Mouse (Mus musculus) retina, postnatal 1 day (tissue): ENCODE results near the gene Pcp4l1.
"Not testable (repeated sequence)": the region's sequence is repeated elsewhere in the genome, so short reads cannot be mapped to it uniquely, and the experiment has no call there.

ENCODE experiments used
- DNase-seq: peaks from one replicate; pipeline ENCODE4 v3.0.0-alpha.2; 2012

The Pcp4l1 gene

DNA sequence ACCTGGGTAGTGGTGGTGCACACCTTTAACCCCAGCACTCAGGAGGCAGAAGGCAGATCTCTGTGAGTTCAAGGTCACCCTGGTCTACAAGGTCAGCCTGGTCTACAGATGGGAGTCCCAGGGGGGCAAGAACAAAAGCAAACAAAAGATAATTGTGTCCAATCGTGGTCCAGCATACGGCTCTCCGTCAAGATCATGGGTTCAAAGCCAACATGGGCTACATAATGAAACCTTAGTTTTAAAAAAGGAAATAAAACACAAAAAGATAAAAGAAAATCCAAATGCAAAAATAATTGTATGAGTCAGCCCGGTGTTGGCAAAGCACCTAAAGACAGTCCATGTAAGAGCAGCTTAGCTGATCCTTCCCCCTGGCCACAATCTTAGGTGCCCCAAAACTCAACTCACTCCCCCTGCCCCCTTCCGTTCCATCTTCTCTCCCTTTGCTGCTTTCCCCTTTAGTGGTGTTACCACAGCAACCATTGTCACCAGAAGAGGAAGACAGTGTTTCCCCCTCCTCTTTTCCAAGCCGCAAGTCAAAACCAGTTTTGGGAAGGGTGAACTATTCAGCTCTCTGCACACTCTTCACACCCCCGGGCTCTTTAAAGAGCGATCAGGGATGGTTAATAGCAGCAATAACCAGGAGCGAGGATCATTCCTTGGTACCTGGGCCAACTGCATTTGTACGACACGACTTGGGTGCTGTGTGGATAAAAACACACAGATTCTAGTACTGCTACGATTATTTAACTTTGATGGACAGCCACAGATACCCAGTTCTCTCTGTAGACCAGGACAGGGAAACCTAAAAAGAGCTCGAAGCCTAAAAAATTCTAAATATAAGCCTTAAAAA lies 8.0 kb downstream of the Pcp4l1 start:
- DNase-seq, result peak; percentile 7

DNA sequence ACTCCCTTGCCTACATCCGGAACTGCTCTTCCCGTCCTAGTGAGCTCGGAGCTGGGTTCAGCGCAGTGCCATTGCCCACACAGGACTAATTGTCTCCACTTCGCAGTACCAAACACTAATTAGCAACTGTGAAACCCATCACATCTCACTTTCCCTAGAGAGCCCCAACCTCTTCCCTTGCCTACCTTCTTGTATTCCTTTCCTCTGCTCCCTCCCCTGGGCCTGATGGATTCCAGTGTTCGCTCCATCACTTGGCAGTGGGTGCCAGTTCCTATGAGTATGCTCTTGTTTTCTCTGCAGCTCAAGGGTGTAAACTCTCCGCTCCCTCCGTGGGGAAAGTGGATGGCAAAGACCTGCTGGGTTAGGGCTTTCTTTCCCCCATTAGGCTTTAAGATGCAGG lies 10.4 kb downstream of the Pcp4l1 start:
- no peak for DNase-seq

DNA sequence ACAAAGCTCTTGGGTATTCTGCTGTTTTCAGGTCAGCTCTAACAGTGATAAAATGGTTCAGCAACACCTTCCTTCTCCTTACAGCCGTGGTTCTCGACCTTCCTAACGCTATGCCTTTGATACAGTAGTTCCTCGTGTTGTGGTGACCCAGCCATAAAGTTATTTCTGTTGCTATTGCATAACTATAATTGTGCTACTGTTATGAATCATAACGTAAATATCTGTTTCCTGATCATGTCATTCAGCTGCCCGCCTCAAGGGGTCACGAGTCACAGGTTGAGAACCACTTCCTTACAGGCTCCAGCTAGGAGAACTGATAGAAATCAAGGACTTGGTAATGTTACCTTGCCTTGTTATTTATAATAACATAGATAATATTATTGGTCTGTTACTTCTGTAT lies 11.8 kb downstream of the Pcp4l1 start:
- no peak for DNase-seq

DNA sequence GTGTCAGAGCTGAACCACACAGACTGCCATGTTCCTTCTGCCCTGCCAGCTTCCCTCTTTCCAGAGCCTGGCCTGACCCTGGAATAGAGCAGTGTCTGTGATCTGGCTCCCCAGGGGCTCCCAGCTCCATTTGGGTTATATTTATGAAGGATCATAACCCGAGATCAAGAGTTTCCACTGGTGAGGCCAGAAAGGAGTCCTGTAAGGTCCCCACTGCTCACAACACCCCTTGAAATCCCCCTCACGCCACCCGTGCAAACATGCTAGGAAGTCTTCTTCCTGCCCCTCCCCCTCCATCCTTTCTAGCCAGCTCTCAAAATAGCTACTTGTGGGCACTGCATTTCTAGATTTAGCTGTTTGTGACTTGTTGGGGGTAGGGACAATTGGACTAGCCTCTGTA lies 12.4 kb downstream of the Pcp4l1 start:
- DNase-seq, result no peak

DNA sequence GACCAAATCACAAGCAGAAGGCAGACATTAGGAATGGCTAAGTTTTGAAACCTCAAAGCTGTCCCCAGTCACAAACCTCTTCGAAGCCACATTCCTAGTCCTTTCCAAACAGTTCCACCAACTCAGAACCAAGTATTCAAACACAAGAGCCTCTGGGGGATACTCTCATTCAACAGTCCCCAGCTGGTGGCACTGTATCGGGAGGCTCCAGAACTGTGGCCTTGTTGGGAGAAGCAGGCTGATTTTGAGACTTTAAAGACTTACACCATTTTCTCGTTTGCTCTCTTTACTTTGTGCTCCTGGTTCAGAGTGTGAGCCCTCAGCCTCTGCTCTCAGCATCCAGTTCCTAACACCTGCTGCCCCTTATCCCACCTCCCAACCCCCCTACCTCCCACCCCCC lies 13.0 kb downstream of the Pcp4l1 start:
- no peak for DNase-seq

DNA sequence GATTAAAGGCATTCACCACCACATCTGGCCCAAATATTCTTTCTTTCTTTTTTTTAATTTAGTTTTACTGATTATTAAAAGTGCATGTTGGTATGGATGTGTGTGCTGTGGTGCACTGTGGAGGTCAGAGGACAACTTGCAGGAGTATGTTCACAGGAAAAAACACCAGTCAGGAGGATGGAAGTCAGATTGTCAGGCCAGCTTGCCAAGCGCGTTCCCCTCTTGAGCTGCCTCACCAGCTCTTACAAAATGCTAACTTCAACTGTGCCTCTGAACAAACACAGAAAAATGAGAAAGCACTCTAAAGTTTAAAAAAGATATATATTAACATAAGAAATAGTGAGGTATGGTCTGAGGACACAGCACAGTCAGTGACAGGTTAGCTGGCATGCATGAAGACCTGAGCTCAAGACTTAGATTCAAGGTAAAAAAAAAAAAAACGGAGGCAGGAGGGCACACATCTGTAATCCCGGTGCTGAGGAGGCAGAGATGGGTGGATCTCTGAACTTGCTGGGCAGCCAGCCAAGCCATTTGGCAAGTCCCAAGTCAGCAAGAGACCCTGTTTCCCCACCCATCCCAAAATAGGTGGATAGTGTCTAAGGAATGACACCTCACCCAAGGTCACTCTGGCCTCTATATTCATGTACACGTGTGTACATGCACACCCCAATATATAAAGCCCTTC lies 16.4 kb downstream of the Pcp4l1 start:
- DNase-seq, result no peak

DNA sequence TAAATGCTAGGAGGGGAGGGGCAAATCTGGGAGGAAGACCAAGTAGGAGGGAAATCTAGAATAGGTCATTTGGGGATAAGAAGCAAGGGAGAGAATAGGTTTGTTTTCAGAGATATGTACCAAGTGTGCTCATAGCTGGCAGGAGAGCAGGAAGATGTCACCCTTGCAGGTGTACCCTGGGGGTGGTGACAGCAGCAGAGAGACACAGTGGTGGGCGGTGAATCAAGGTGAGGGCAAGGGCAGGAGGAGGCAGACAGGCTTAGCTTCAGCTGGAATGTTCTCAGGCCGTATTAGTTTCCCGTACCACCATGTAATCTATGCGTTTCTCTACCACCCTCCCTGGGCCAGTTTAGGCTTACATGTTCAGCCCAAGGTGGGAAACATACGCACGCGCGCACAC lies 23.3 kb downstream of the Pcp4l1 start:
- DNase-seq, result no peak

DNA sequence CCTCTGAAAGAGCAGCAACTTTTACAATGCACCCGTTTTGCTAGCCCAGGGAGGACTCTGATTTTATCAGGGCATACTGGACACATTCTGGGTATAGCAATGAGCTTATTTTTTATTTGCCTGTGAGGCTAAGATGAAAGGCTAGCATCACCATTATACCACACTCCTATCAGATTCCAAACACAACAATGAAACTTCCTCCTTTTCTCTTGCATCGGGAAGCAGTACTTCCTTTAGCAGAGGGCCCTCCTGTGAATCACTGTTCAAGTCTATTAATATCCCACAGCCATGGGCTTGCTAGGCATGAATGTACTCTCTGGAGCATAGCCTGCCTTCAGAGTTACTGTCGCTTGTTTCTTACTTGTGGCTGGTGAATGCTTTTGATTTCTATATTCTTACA lies 24.9 kb downstream of the Pcp4l1 start:
- no peak for DNase-seq

DNA sequence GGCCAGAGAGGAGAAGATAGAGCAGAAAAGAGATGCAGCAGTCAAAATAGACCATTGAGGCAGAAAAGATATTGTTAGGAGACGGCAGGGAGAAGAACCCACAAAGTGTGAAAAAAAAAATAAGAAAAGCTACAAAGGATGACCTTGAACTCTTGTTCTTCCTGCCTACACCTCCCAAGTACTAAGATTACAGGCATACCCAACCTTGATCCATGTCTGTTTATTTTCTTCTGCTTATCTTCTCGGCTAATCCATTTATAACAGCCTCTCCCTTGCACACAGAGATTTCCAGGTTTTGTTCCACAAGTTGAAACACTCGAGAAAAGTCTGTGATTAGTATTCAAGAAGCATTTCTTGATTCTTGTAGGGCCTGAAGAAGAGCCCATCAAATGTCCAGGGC lies 26.2 kb downstream of the Pcp4l1 start:
- no peak for DNase-seq

DNA sequence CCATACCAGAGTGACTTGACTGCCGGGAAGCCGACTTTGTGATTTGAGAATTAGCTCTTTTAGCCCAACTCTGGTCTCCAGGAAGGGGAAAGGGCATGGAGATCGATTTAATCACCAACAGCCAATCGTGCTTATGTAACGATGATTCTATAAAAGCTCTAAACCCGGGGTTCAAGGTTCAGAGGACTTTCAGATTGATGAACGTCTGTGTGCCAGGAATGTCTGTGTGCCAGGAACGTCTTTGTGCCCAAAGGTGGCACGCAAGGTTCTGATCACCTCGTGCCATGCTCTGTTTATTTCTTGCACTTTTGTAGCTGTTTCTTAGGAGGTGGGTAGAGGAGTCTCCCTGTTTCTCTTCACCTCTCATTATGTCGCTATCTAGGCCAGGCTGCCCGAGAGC lies 27.2 kb downstream of the Pcp4l1 start:
- no peak for DNase-seq

DNA sequence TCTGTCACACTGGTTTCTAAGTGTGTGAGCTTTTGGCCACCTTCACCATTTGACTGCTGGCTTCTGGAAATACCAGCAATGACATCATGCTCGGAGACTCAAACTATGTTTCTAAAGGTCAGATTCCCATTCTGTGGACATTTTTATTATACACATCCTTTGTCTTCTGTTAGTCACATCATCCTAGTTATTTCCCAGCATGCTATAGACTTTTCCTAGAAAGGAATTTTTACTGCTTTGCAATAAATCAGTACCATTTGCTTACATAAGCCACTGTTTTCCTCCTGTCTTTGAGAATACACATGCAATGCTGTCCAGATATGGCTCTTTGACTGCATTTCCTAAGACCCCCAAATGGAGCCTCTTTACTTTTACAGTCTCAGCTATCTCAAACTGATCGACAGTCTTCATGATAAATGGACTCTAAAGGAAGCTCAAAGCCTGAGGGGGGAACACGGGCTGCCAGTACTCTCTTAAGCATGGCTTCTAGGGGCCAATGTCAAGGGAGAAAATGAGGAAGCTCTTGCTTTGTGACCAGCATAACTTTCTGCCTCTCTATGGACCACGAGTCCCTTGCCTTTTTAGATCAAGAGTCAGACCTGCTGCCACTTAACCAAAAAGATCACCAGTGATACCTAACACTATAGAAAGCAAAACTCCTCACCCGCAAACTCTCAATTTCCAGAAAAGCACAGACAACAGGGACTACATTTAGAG lies 30.3 kb downstream of the Pcp4l1 start:
- no peak for DNase-seq

DNA sequence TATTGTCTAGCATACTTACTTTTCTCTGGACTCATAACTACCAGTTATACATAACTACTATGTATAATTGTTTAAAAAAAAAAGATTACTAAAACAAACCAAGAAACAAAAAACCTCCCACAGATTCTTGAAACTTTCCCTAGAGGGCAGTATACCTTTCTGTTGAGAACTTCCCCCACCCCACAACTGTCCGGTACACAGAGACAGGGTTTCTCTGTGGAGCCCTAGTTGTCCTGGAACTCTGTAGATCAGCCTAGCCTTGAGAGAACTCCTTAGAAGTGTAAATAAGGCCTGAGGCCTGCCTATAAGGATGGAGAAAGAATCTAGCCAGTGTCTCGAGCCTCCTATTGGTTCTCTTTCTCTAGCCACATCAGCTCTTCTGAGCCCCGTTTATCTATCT lies 31.8 kb downstream of the Pcp4l1 start:
- DNase-seq, result peak; percentile 41

DNA sequence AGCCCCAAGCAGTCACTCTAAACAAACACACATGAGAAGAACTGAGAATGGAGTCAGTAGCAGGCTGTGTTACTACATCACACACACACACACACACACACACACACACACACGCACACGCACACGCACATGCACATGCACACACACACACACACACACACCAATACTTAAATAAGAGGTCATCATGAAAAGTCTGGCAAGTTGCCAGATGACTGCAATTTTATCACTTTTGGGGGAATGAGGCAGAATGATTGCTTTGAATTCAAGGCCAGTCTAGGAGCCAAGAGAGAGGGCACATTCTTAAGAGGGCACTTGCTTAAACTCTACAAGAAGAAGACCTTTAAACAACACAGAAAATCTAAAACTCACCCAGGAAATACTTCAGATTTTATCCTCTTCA lies 33.5 kb downstream of the Pcp4l1 start:
- no peak for DNase-seq

DNA sequence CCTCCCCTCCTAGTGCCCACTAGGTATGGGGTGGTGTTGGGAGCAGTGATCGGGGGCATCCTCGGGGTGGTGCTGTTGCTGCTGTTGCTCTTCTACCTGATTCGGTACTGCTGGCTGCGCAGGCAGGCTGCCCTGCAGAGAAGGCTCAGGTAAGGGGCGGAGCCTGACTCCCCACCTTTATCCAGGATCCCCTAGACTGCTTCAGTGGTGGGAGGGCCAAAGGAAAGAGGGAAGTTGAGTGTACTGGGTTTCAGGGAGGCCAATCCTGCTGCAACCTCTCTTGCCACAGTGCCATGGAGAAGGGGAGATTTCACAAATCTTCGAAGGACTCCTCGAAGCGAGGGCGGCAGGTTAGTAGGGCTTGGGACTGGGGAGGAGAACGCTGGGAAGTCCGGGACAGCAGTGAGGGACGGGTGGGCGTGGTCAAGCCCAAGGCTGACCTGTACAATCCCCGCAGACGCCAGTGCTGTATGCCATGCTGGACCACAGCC lies 36.5 kb downstream of the Pcp4l1 start:
- DNase-seq, result peak; percentile 13

DNA sequence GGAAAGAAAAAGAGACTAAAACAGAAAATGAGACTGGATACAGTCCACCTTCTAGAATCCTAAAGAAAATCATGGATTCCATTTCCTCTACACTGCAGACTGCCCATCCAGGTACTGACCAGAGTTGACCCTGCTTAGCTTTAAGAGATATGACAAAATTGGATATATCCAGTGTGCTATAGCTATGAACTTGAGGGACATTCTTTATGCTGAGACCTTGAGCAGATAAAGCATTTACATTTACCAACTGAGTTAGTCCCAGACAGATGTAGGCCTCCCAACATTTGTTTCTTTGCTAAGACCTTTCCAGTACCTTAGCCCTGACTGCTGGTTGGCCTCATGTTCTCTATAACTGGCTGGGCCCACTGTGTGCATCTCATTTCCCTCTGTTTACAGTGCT lies 38.1 kb downstream of the Pcp4l1 start:
- no peak for DNase-seq

DNA sequence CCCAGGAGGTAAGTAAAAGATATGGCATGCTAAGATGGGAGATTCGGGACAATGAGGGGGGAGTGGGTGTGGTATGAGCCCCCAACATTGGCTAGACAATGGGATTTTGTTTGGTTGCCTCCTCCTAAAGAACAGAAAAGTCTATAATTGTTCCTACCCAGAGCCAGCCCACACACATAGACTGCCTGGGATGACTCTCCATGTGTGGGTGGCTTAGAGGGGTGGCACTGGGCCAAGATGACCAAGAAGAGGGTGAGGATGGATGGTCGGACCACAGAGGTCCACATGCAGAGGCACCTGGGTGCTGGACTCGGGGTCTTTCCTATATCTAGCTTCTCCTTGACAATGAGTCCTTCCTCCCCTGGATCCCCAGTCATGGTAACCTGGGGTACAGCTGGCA lies 39.4 kb downstream of the Pcp4l1 start:
- no peak for DNase-seq

DNA sequence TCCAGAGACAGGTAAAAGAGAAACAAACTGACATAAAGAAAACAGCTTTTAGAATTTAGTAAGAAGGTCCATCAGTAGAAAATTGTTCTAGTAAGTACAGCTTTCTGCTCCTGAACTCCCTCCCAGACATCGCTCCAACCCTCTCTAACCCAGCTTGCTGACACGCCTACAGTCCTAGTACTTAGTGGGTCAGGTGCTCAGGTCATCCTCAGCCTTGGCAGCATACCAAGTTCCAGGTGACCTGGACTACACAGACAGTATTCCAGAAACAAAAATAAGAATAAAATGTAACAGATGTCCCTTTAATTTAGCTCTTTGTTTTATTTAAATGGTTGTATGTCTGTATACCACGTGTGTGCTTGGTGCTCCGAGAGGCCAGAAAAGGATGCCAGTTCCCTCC lies 44.1 kb downstream of the Pcp4l1 start:
- no peak for DNase-seq

DNA sequence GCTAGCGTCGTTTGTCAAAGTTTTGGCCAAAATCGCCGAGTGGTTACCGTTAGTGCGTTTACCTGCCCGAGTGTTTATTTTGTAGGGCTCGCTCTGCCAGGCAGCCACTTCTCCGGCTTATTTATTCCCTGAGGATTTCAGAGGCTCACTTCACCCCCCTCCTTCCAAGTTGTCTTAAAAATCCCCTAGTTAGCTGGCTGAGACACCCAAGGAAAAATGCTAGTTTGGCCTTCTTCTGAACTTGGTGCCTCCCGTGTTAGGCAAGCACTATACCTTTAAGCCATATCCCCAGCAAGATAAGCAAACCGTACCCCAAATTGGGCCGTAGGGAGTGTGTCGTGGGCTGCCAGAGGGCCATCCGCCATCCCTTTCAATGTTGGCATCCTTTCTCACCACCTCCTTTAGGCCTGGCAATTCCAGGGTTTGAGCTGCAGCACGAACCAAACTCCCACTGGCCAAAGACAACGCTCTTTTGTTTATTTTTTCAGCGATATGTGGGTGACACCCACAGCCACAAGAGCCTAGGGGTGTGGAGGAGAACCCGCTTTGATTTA lies 45.2 kb downstream of the Pcp4l1 start:
- no peak for DNase-seq

DNA sequence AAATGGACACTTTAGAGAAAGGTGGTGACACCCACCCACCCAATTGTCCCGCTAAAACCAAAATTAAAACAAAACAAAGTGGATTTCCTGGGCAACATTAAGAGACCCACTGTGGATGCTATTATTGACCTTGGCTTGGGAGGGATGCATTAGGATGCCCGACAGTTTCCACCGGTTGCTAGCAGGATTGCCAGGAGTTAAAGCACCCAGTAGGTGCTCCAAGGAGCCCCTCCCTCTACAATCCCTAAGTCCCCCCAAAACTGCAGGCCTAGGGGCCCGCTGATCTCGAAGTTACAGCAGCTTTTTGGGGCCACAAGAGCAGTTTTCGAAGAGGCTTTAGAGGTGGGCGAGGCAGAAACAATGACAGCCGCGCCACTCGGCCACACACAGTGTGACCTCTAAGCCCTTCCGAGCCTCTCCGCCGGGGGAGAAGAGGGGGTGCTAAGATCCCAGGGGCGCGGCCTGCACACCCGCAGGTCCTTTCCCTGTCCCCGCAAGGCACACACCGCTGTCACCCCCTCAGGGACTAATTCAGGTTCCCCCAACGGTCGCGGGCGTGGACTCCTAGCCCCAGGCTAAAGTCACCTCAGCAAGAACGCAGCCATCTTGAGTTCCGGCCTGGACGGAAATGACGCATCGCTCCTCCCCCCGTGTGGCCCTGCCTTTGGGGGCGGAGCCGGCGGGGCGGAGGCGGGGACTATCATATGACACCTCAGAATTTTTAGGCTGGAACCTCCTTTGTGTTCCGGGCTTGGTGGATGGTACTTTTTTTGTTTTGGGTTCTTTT lies 45.9 kb downstream of the Pcp4l1 start, which contains the start of the genes Sdhc and Mpz:
Sdhc (minus strand) TSS at position 630 of the 787 bp plus-strand sequence.
Mpz (plus strand) TSS at position 738 of the 787 bp plus-strand sequence.
- peak; percentile 95 for DNase-seq

DNA sequence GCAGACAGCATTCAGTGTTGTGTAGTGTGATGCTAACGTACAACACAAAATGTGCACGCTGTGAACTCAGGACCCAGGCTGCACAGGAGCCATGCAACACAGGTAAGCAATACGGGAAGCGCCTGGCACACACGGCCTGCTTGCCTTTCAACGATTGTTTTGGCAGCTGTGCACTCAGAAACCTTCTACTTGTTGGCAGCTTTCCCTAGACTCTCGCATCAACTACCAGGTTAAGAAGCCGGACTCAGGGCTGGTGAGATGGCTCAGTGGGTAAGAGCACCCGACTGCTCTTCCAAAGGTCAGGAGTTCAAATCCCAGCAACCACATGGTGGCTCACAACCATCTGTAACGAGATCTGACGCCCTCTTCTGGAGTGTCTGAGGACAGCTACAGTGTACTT lies 53.1 kb downstream of the Pcp4l1 start:
- not testable (repeated sequence) for DNase-seq

DNA sequence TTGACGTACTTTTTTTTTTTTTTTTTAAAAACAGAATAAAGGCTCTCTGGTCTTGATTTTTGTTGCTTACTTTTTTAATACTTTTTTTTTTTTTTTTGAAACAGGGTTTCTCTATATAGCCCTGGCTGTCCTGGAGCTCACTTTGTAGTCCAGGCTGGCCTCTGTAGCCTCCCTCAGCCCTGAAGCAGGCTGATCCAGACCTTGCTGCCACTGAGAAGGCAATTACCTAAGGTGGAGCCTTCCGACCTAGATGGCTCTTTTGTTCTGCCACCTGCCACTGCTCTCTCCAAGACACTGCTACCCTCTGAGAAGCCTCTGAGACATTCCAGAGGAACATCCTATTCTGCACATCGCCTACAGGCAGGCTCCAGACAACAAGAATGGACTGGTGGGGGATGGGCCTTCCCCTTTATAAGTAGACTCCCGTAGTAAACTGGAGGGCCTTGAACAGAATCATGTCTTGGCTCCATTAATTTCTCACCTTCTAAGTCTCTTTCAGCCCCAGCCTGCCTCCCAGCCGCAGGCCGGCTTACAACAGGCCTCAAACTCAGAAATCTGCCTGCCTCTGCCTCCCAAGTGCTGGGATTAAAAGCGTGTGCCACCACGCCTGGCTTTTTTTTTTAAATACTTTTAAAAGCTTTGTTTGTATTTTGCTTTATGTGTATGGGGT lies 58.4 kb downstream of the Pcp4l1 start:
- DNase-seq, result not testable (repeated sequence)

DNA sequence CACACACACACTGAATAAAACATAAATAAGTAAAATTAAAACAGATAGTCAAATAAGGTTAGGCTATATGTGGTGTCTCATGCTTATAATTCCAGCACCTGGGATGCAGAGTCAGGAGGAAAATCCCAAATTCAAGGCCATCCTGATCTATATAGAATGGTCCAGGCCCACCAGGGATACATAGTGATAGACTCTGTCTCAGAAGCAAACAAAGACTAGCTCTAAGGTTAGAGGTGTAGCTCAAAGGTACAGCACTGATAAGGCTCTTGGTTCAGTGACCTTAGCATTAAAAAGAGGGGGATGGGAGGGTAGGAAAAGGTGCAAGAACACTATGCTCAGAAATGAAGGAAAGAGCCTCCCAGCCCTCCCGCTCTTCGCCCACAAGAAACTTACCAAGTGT lies 60.5 kb downstream of the Pcp4l1 start:
- no peak for DNase-seq
